Mouse (Mus musculus) midbrain, postnatal 0 days (tissue): ENCODE data around the gene Hsd17b14. TPM values are rescaled to one million over a fixed set of nuclear protein-coding genes. Genes with fewer than 3 reads are reported as not detected.

Experiments used
- ATAC-seq: fragments of 200-750 bp; cut with Nextera tagmentation; 2 replicates; pipeline ENCODE4 v1.8.0; 2017; ENCODE audit warnings: moderate number of reproducible peaks, mild to moderate bottlenecking, moderate TSS enrichment, moderate library complexity; ENCODE audit not compliant: low FRiP score
- DNase-seq: peaks from one replicate; pipeline ENCODE4 v3.0.0-alpha.2; 2015; ENCODE audit warnings: low spot score
- H3K27ac ChIP-seq: fragments of 300-500 bp; sonication (generic); 2 replicates; pipeline ENCODE4 v1.5.1; 2014; ENCODE audit warnings: low read depth, mild to moderate bottlenecking, low read length, mixed read lengths
- H3K27me3 ChIP-seq: fragments of 300-500 bp; sonication (generic); 2 replicates; pipeline ENCODE4 v1.6.1; 2014; ENCODE audit warnings: low read length, control low read depth, mixed read lengths; ENCODE audit not compliant: insufficient read depth
- H3K36me3 ChIP-seq: fragments of 300-500 bp; sonication (generic); 2 replicates; pipeline ENCODE4 v1.6.1; 2014; ENCODE audit warnings: low read length, control low read depth, mixed read lengths; ENCODE audit not compliant: insufficient read depth
- H3K4me1 ChIP-seq: fragments of 300-500 bp; sonication (generic); 2 replicates; pipeline ENCODE4 v1.6.1; 2014; ENCODE audit warnings: mild to moderate bottlenecking, control low read depth, antibody characterized with exemption, low read length, mixed read lengths; ENCODE audit not compliant: insufficient read depth
- H3K4me2 ChIP-seq: fragments of 300-500 bp; sonication (generic); 2 replicates; pipeline ENCODE4 v1.6.1; 2014; ENCODE audit warnings: low read depth, mild to moderate bottlenecking, low read length, mixed read lengths; ENCODE audit not compliant: poor library complexity, severe bottlenecking
- H3K4me3 ChIP-seq: fragments of 300-500 bp; sonication (generic); 2 replicates; pipeline ENCODE4 v1.5.1; 2014; ENCODE audit warnings: low read depth, mild to moderate bottlenecking, low read length, moderate library complexity
- H3K9ac ChIP-seq: fragments of 300-500 bp; sonication (generic); replicated peaks from 2 replicates; pipeline ENCODE4 v1.6.1; 2014; ENCODE audit warnings: mild to moderate bottlenecking, low read length, moderate library complexity, mixed read lengths; ENCODE audit not compliant: poor library complexity, severe bottlenecking
- H3K9me3 ChIP-seq: fragments of 300-500 bp; sonication (generic); 2 replicates; pipeline ENCODE4 v1.6.1; 2016; ENCODE audit warnings: low read length, control low read depth
- CTCF ChIP-seq: IDR thresholded peaks from 2 replicates; pipeline ENCODE4 v1.5.1; 2016; ENCODE audit warnings: antibody characterized with exemption, mild to moderate bottlenecking
- WGBS: fragments of 180-500 bp; shearing (Covaris S2); extraction: QIAGEN DNeasy Blood & Tissue Kit; methylation state at CpG from one replicate; pipeline ENCODE4 v1.1.7; 2014; 5-methylcytosine and 5-hydroxymethylcytosine counted together
- polyA plus RNA-seq: library from polyadenylated mRNA; unstranded; fragments of >200 nt; fragmentation: Nextera tagmentation; extraction: Ambion mirVana; gene quantifications from 2 replicates; pipeline ENCODE4 v1.2.1, GENCODE M21; 2015
- total RNA-seq: library from RNA; depleted of rRNA; stranded (reverse); fragments of >200 nt; gene quantifications from 2 replicates; pipeline ENCODE4 v1.2.3, GENCODE M21; 2014

Gene Hsd17b14
- total and polyA plus RNA-seq, 2 experiments from 2014 or later, result 0.15 TPM; not detected in 1

- Histone ChIP-seq H3K27me3 (no peaks in the 10 kb centered on the region), H3K27ac (peak overlapping the region; percentile 71), H3K4me3 (peak overlapping the region; percentile 32), H3K4me2 (peak overlapping the region; percentile 55), H3K36me3 (peaks cover 9% of the 10 kb centered on the region; the same call in 1 of the 2 replicates), H3K9me3 (no peaks in the 10 kb centered on the region), H3K4me1 (0 out of 2 replicates have a peak, but pooled peaks cover 3% of the 10 kb centered on the region), H3K9ac (no peak overlapping the region)
- TF ChIP-seq CTCF, result peak; percentile 94
- DNase-seq, result peak; percentile 99
- peak; percentile 98 for ATAC-seq
- 4% methylated on average over 19 of the region's 19 CpGs for WGBS
These were observed 34.5 kb downstream of the Hsd17b14 start for GRCm38 (mm10) chr7:45589173-45589572.

GRCm38 (mm10) chr7:45589898-45590297 lies 35.2 kb downstream of the Hsd17b14 start:
- Histone ChIP-seq H3K4me1 (0 out of 2 replicates have a peak, but pooled peaks cover 3% of the 10 kb centered on the region), H3K27me3 (no peaks in the 10 kb centered on the region), H3K9ac (no peak overlapping the region), H3K36me3 (peaks cover 8% of the 10 kb centered on the region; the same call in 1 of the 2 replicates), H3K4me3 (no peak overlapping the region), H3K9me3 (no peaks in the 10 kb centered on the region), H3K27ac (peak overlapping the region; percentile 38), H3K4me2 (no peak overlapping the region)
- 95% methylated on average over 5 of the region's 5 CpGs for WGBS
- no peak for ATAC-seq
- TF ChIP-seq CTCF, result no peak
- DNase-seq, result no peak

DNA sequence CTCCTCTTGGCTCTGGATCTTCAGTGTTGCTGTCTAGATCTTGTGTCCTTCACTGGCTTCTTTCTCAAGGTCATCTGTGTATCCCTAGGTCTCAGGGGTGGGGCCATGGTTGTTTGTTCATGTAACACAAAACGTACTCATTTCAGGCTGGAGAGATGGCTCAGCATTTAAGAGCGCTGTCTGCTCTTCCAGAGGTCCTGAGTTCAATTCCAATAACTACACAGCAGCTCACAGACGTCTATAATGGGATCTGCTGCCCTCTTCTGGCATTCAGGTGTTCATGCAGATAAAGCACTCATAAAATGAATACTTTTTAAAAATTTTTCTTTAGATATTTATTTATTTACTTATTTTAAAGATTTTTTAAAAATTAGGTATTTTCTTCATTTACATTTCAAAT lies 36.2 kb downstream of the Hsd17b14 start:
- H3K27ac ChIP-seq, result no peak overlapping the region
- ATAC-seq (no peak), DNase-seq (no peak)
- 68% methylated on average over 3 of the region's 3 CpGs for WGBS
- TF ChIP-seq CTCF, result peak; percentile 53
- H3K27me3 ChIP-seq, result no peaks in the 10 kb centered on the region
- no peak overlapping the region for H3K9ac ChIP-seq
- 0 out of 2 replicates have a peak, but pooled peaks cover 3% of the 10 kb centered on the region for H3K4me1 ChIP-seq
- no peak overlapping the region for H3K4me3 ChIP-seq
- H3K4me2 ChIP-seq, result no peak overlapping the region
- H3K36me3 ChIP-seq, result no peaks in the 10 kb centered on the region
- H3K9me3 ChIP-seq, result no peaks in the 10 kb centered on the region

DNA sequence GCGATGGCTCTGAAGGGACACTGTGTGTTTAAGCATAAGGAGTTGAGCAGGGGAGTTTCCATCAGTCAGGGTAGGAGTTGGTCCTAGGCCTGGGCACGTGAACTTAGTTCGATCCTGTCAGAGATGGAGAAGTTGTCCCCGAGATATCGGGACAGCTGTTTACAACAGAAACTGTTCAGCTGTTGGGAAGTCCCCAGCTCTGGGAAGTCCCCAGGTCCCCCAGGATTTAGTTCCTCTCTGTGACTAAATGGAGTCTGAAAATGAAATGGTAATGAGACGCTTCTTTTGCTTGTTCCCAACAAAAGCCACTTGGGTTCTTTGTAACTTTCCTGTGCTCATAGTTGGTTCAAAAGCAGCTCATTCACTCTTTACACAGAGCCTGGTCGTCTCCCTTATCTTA lies 37.2 kb downstream of the Hsd17b14 start:
- ATAC-seq (no peak), DNase-seq (no peak)
- Histone ChIP-seq H3K4me2 (no peak overlapping the region), H3K36me3 (no peaks in the 10 kb centered on the region), H3K27ac (no peak overlapping the region), H3K9ac (no peak overlapping the region), H3K27me3 (no peaks in the 10 kb centered on the region), H3K4me1 (0 out of 2 replicates have a peak, but pooled peaks cover 3% of the 10 kb centered on the region), H3K4me3 (no peak overlapping the region), H3K9me3 (no peaks in the 10 kb centered on the region)
- WGBS, result 79% methylated on average over 7 of the region's 7 CpGs
- TF ChIP-seq CTCF, result no peak

DNA sequence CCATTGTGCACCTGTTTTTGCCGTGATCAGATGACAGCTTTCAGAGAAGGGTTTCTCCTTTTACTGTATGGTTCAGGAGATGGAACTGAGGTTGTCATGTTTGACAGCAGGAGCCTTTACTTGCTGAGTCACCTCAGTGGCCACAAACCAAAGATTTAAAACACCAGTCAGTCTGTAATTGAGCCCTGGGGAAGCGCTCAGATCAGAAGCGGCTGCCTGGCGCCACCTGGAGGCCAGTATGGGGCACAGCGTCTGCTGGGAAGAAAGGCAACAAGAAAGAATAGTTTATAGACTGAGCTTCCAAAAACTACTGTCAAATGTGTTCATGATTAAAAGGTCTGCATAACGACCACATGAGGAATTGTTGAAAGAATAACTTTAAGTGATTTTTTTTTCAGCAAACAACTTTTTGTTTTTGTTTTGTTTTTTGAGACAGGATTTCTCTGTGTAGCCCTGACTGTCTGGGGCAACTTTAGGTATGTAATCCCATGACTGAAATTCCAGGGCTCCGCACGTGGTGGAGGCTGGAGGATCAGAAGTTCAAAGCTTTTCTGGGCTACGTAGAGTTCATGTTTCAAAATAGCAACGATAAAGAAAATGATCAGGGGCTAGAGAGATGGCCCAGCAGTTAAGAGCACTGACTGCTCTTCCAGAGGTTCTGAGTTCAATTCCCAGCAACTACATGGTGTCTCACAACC lies 38.6 kb downstream of the Hsd17b14 start:
- Histone ChIP-seq H3K4me1 (0 out of 2 replicates have a peak, but pooled peaks cover 3% of the 10 kb centered on the region), H3K4me2 (no peak overlapping the region), H3K27ac (no peak overlapping the region), H3K4me3 (no peak overlapping the region), H3K27me3 (no peaks in the 10 kb centered on the region), H3K36me3 (no peaks in the 10 kb centered on the region), H3K9ac (no peak overlapping the region), H3K9me3 (no peaks in the 10 kb centered on the region)
- no peak for ATAC-seq
- WGBS, result 22% methylated on average over 10 of the region's 10 CpGs
- peak; percentile 67 for DNase-seq
- TF ChIP-seq CTCF, result peak; percentile 91

- Histone ChIP-seq H3K9me3 (no peaks in the 10 kb centered on the region), H3K4me2 (no peak overlapping the region), H3K9ac (no peak overlapping the region), H3K36me3 (no peaks in the 10 kb centered on the region), H3K4me1 (no peaks in the 10 kb centered on the region), H3K4me3 (no peak overlapping the region), H3K27ac (no peak overlapping the region), H3K27me3 (no peaks in the 10 kb centered on the region)
- ATAC-seq (no peak), DNase-seq (no peak)
- 81% methylated on average over 4 of the region's 4 CpGs for WGBS
- no peak for TF ChIP-seq CTCF
These were observed 40.5 kb downstream of the Hsd17b14 start for GRCm38 (mm10) chr7:45595176-45595575.
